Mouse (Mus musculus): ENCODE data around the gene Tead2. TPM values are rescaled to one million over a fixed set of nuclear protein-coding genes. Genes with fewer than 3 reads are reported as not detected.

Tead2 gene
- 4.9 TPM for polyA plus RNA-seq (2017; shearing (Covaris generic))

GRCm38 (mm10) chr7:45215673-45216441, at the start of gene Tead2:
TSS of gene Tead2 (plus strand) at chr7:45215753.

GRCm38 (mm10) chr7:45179469-45179868, 36.1 kb upstream of the Tead2 start, which contains the start of gene Gfy:
TSS of gene Gfy (minus strand) at chr7:45179569.

GRCm38 (mm10) chr7:45180896-45181477, 34.6 kb upstream of the Tead2 start, which contains the start of gene Pth2:
TSS of gene Pth2 (plus strand) at chr7:45180995.

GRCm38 (mm10) chr7:45204380-45205143, 11.0 kb upstream of the Tead2 start, which contains the start of gene Ccdc155:
TSS of gene Ccdc155 (minus strand) at chr7:45204892.

GRCm38 (mm10) chr7:45211851-45212251, 3.7 kb upstream of the Tead2 start, which contains the start of gene Dkkl1:
TSS of gene Dkkl1 (minus strand) at chr7:45212147.

GRCm38 (mm10) chr7:45238723-45239496, 23.4 kb downstream of the Tead2 start, which contains the start of gene Cd37:
TSS of gene Cd37 (minus strand) at chr7:45239115.

GRCm38 (mm10) chr7:45240633-45241388, 25.3 kb downstream of the Tead2 start, which contains the start of gene Slc6a16:
TSS of gene Slc6a16 (plus strand) at chr7:45241085.

GRCm38 (mm10) chr7:45277136-45277760, 61.7 kb downstream of the Tead2 start, which contains the start of gene Slc6a21:
TSS of gene Slc6a21 (plus strand) at chr7:45277513.

Other genes starting within 250 kb of the Tead2 start
- gene Cpt1c, start 240.9 kb upstream of the Tead2 start, polyA plus RNA-seq (2017; shearing (Covaris generic)), result 0.30 TPM
- 175 TPM for gene Prmt1, start 229.2 kb upstream of the Tead2 start, polyA plus RNA-seq (2017; shearing (Covaris generic))
- 235 TPM for gene Irf3, start 218.1 kb upstream of the Tead2 start, polyA plus RNA-seq (2017; shearing (Covaris generic))
- gene Bcl2l12, start 217.0 kb upstream of the Tead2 start, polyA plus RNA-seq (2017; shearing (Covaris generic)), result 35.8 TPM
- 38.8 TPM for gene Scaf1, start 199.4 kb upstream of the Tead2 start, polyA plus RNA-seq (2017; shearing (Covaris generic))
- 24.1 TPM for gene Rras, start 197.8 kb upstream of the Tead2 start, polyA plus RNA-seq (2017; shearing (Covaris generic))
- 4.0 TPM for gene Prr12, start 162.9 kb upstream of the Tead2 start, polyA plus RNA-seq (2017; shearing (Covaris generic))
- 115 TPM for gene Nosip, start 153.3 kb upstream of the Tead2 start, polyA plus RNA-seq (2017; shearing (Covaris generic))
- 3.0 TPM for gene Prrg2, start 153.1 kb upstream of the Tead2 start, polyA plus RNA-seq (2017; shearing (Covaris generic))
- 10.7 TPM for gene Rcn3, start 123.5 kb upstream of the Tead2 start, polyA plus RNA-seq (2017; shearing (Covaris generic))
- 2.8 TPM for gene Fcgrt, start 111.9 kb upstream of the Tead2 start, polyA plus RNA-seq (2017; shearing (Covaris generic))
- gene Rps11, start 91.3 kb upstream of the Tead2 start, polyA plus RNA-seq (2017; shearing (Covaris generic)), result 2,481 TPM
- 2,316 TPM for gene Rpl13a, start 87.0 kb upstream of the Tead2 start, polyA plus RNA-seq (2017; shearing (Covaris generic))
- gene Gm45713, start 79.5 kb upstream of the Tead2 start, polyA plus RNA-seq (2017; shearing (Covaris generic)), result not detected
- 309 TPM for gene Flt3l, start 79.3 kb upstream of the Tead2 start, polyA plus RNA-seq (2017; shearing (Covaris generic))
- 59.4 TPM for gene Pih1d1, start 61.5 kb upstream of the Tead2 start, polyA plus RNA-seq (2017; shearing (Covaris generic))
- gene Aldh16a1, start 61.2 kb upstream of the Tead2 start, polyA plus RNA-seq (2017; shearing (Covaris generic)), result 58.9 TPM
- 0.08 TPM for gene Slc17a7, start 51.8 kb upstream of the Tead2 start, polyA plus RNA-seq (2017; shearing (Covaris generic))
- gene Gfy, start 36.2 kb upstream of the Tead2 start, polyA plus RNA-seq (2017; shearing (Covaris generic)), result not detected
- gene Pth2, start 34.8 kb upstream of the Tead2 start, polyA plus RNA-seq (2017; shearing (Covaris generic)), result not detected
- 0.07 TPM for gene Ccdc155, start 10.9 kb upstream of the Tead2 start, polyA plus RNA-seq (2017; shearing (Covaris generic))
- gene Dkkl1, start 3.6 kb upstream of the Tead2 start, polyA plus RNA-seq (2017; shearing (Covaris generic)), result 8.9 TPM
- gene Cd37, start 23.4 kb downstream of the Tead2 start, polyA plus RNA-seq (2017; shearing (Covaris generic)), result 607 TPM
- not detected for gene Slc6a16, start 25.3 kb downstream of the Tead2 start, polyA plus RNA-seq (2017; shearing (Covaris generic))
- not detected for gene Slc6a21, start 61.8 kb downstream of the Tead2 start, polyA plus RNA-seq (2017; shearing (Covaris generic))
- gene Trpm4, start 118.0 kb downstream of the Tead2 start, polyA plus RNA-seq (2017; shearing (Covaris generic)), result 15.0 TPM
- gene Hrc, start 119.5 kb downstream of the Tead2 start, polyA plus RNA-seq (2017; shearing (Covaris generic)), result not detected
- 0.30 TPM for gene Ppfia3, start 151.3 kb downstream of the Tead2 start, polyA plus RNA-seq (2017; shearing (Covaris generic))
- gene Lin7b, start 154.8 kb downstream of the Tead2 start, polyA plus RNA-seq (2017; shearing (Covaris generic)), result not detected
- gene Snrnp70, start 180.0 kb downstream of the Tead2 start, polyA plus RNA-seq (2017; shearing (Covaris generic)), result 231 TPM
- not detected for gene Kcna7, start 189.9 kb downstream of the Tead2 start, polyA plus RNA-seq (2017; shearing (Covaris generic))
- gene Ntf5, start 197.9 kb downstream of the Tead2 start, polyA plus RNA-seq (2017; shearing (Covaris generic)), result 0.54 TPM
- not detected for gene Lhb, start 205.1 kb downstream of the Tead2 start, polyA plus RNA-seq (2017; shearing (Covaris generic))
- gene Gys1, start 219.1 kb downstream of the Tead2 start, polyA plus RNA-seq (2017; shearing (Covaris generic)), result 13.9 TPM
- 74.6 TPM for gene Ruvbl2, start 222.3 kb downstream of the Tead2 start, polyA plus RNA-seq (2017; shearing (Covaris generic))
- gene Ftl1, start 244.1 kb downstream of the Tead2 start, polyA plus RNA-seq (2017; shearing (Covaris generic)), result 2,110 TPM